Mouse (Mus musculus) gastrocnemius, adult 2 months (tissue): Measurements from ENCODE around the gene Ccdc152. TPM values are rescaled to one million over a fixed set of nuclear protein-coding genes. Genes with fewer than 3 reads are reported as not detected.
A peak's percentile ranks its signal among the peaks of the same experiment; 100 is the strongest.

Source experiments
- DNase-seq: peaks from one replicate; pipeline ENCODE4 v3.0.0; 2022
- H3K27ac ChIP-seq: fragments of 200-600 bp; 2 replicates; pipeline ENCODE4 v1.8.1; 2022; ENCODE audit warnings: mild to moderate bottlenecking
- H3K4me3 ChIP-seq: fragments of 200-600 bp; 2 replicates; pipeline ENCODE4 v1.8.1; 2022; ENCODE audit warnings: mild to moderate bottlenecking, moderate library complexity
- CTCF ChIP-seq: fragments of 200-600 bp; IDR thresholded peaks from 2 replicates; pipeline ENCODE4 v1.8.1; 2022; ENCODE audit warnings: antibody characterized with exemption, mild to moderate bottlenecking, moderate library complexity
- intact Hi-C: fragments of 180-260 bp; cut with DNase I; formaldehyde crosslinking; loops from one replicate; pipeline ENCODE4 v1.15.1; 2025
- long read RNA-seq, 2 experiments: library from polyadenylated mRNA; stranded (forward); transcript quantifications; one replicate each; pipeline ENCODE4 v2.0.0; 2021
- total RNA-seq, 2 experiments: library from RNA; stranded (reverse); gene quantifications; 2 replicates each; pipeline ENCODE4 v1.2.3; 2021

Gene Ccdc152
- not detected for total RNA-seq
- long read RNA-seq, experiment 1, result 0 reads
- long read RNA-seq, experiment 2, result 0 reads

- no peak for TF ChIP-seq CTCF
- DNase-seq, result no peak
- Histone ChIP-seq H3K27ac (no peak within 1 kb of the TSS), H3K4me3 (no peak within 1 kb of the TSS)
- intact Hi-C loops, result no loop called here
These were observed at the start of gene Ccdc152 for GRCm38 (mm10) chr15:3303426-3303825. Ccdc152 (minus strand) TSS chr15:3303526.

GRCm38 (mm10) chr15:3349306-3350064 lies 46.2 kb upstream of the Ccdc152 start:
- H3K4me3 ChIP-seq, result no peak overlapping the region
- DNase-seq, result no peak
- intact Hi-C loops, result no loop called here
- H3K27ac ChIP-seq, result no peak overlapping the region
- no peak for TF ChIP-seq CTCF

GRCm38 (mm10) chr15:3346682-3347081 lies 43.4 kb upstream of the Ccdc152 start:
- Histone ChIP-seq H3K4me3 (no peak overlapping the region), H3K27ac (no peak overlapping the region)
- no peak for TF ChIP-seq CTCF
- intact Hi-C loops, result no loop called here
- no peak for DNase-seq

- peak; percentile 28 for DNase-seq
- H3K27ac ChIP-seq, result peak overlapping the region; percentile 3; the same call in 1 of the 2 replicates
- no peak for TF ChIP-seq CTCF
- no peak overlapping the region for H3K4me3 ChIP-seq
- intact Hi-C loops, result no loop called here
These were observed 41.2 kb upstream of the Ccdc152 start for GRCm38 (mm10) chr15:3344555-3344954.

- intact Hi-C loops, result no loop called here
- Histone ChIP-seq H3K4me3 (no peak overlapping the region), H3K27ac (peak overlapping the region; percentile 76)
- peak; percentile 76 for DNase-seq
- no peak for TF ChIP-seq CTCF
These were observed 38.7 kb upstream of the Ccdc152 start for GRCm38 (mm10) chr15:3341806-3342582.

- DNase-seq, result no peak
- no peak overlapping the region for H3K27ac ChIP-seq
- no peak overlapping the region for H3K4me3 ChIP-seq
- no peak for TF ChIP-seq CTCF
- intact Hi-C loops, result no loop called here
These were observed 36.5 kb upstream of the Ccdc152 start for GRCm38 (mm10) chr15:3339847-3340246.

- Histone ChIP-seq H3K27ac (peak overlapping the region; percentile 76), H3K4me3 (no peak overlapping the region)
- intact Hi-C loops, result no loop called here
- peak; percentile 55 for DNase-seq
- no peak for TF ChIP-seq CTCF
These were observed 29.2 kb upstream of the Ccdc152 start for GRCm38 (mm10) chr15:3332517-3332916.

- no peak for TF ChIP-seq CTCF
- Histone ChIP-seq H3K4me3 (no peak overlapping the region), H3K27ac (peak overlapping the region; percentile 76)
- DNase-seq, result no peak
- intact Hi-C loops, result no loop called here
These were observed 28.5 kb upstream of the Ccdc152 start for GRCm38 (mm10) chr15:3331813-3332212.

GRCm38 (mm10) chr15:3330291-3330690 lies 27.0 kb upstream of the Ccdc152 start:
- DNase-seq, result no peak
- TF ChIP-seq CTCF, result no peak
- Histone ChIP-seq H3K27ac (no peak overlapping the region), H3K4me3 (no peak overlapping the region)
- intact Hi-C loops, result no loop called here

- intact Hi-C loops, result no loop called here
These were observed 19.7 kb upstream of the Ccdc152 start for GRCm38 (mm10) chr15:3323041-3323440.

GRCm38 (mm10) chr15:3319929-3320328 lies 16.6 kb upstream of the Ccdc152 start:
- no peak for DNase-seq
- H3K4me3 ChIP-seq, result no peak overlapping the region
- TF ChIP-seq CTCF, result no peak
- H3K27ac ChIP-seq, result no peak overlapping the region
- intact Hi-C loops, result no loop called here

More at GRCm38 (mm10) chr15:3323041-3323440, 19.7 kb upstream of the Ccdc152 start:
- no peak overlapping the region for H3K4me3 ChIP-seq
- TF ChIP-seq CTCF, result no peak
- H3K27ac ChIP-seq, result no peak overlapping the region
- no peak for DNase-seq

- Histone ChIP-seq H3K27ac (no peak overlapping the region), H3K4me3 (no peak overlapping the region)
- intact Hi-C loops, result no loop called here
- DNase-seq, result no peak
- no peak for TF ChIP-seq CTCF
These were observed 13.3 kb upstream of the Ccdc152 start for GRCm38 (mm10) chr15:3316617-3317016.

- intact Hi-C loops, result no loop called here
- DNase-seq, result no peak
- H3K27ac ChIP-seq, result peak overlapping the region; percentile 10; the same call in 1 of the 2 replicates
- TF ChIP-seq CTCF, result no peak
- no peak overlapping the region for H3K4me3 ChIP-seq
These were observed 9.6 kb upstream of the Ccdc152 start for GRCm38 (mm10) chr15:3312937-3313336.
